Mouse (Mus musculus) adrenal gland, adult 10 weeks (tissue): ENCODE measurements around the gene Gm20388. TPM values are rescaled to one million over a fixed set of nuclear protein-coding genes. Genes with fewer than 3 reads are reported as not detected.

Experiments used
- polyA plus RNA-seq: library from polyadenylated mRNA; stranded (reverse); fragments of 350-450 nt; fragmentation: Illumina TruSeq; extraction: RNeasy Lipid Tissue Mini Kit (QIAGEN cat#74804); gene quantifications from one replicate; pipeline ENCODE4 v1.2.3, GENCODE M21; 2014; ENCODE audit warnings: low read depth, low replicate concordance

The Gm20388 gene
- polyA plus RNA-seq, 1 experiment from 2014 or later = 7.6 TPM

DNA sequence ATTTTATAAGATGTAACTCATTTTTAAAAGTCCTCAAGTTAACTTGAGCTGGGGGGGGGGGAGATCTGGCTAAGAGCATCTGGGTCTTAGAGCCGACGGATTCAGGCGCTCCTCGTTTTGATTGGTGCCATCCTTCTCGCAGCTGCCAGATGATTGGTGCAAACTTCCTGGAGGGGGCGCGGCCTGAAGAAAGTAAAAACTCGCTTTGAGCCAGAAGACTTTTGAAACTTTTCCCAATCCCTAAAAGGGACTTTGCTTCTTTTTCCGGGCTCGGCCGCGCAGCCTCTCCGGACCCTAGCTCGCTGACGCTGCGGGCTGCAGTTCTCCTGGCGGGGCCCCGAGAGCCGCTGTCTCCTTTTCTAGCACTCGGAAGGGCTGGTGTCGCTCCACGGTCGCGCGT is 1205.3 kb downstream of the Gm20388 start, which contains the start of gene Foxc2:
Gene Foxc2, plus strand, starts transcription at position 224 of the 400 bp plus-strand sequence.

DNA sequence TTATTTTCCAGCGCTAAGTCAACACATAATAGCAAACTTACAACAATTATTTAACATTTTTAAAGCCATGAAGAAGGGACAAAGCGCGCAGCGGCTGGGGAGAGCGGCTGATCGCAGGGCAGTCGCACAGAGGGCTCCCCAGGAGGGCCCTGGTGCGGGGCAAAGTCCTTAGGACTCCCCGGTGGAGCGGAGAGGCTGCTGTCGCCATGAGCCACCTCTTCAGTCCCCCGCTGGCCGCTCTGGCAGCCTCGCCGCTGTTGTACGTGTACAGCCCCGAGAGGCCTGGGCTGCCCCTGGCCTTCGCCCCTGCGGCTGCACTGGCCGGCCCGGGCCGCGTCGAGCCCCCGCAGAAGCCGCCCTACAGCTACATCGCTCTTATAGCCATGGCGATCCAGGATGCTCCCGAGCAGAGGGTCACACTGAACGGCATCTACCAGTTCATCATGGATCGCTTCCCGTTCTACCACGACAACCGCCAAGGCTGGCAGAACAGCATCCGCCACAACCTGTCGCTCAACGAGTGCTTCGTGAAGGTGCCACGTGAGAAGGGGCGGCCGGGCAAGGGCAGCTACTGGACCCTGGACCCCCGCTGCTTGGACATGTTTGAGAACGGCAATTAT is 1217.2 kb downstream of the Gm20388 start, which contains the start of gene Foxl1:
Gene Foxl1, plus strand, starts transcription at position 185 of the 620 bp plus-strand sequence.

DNA sequence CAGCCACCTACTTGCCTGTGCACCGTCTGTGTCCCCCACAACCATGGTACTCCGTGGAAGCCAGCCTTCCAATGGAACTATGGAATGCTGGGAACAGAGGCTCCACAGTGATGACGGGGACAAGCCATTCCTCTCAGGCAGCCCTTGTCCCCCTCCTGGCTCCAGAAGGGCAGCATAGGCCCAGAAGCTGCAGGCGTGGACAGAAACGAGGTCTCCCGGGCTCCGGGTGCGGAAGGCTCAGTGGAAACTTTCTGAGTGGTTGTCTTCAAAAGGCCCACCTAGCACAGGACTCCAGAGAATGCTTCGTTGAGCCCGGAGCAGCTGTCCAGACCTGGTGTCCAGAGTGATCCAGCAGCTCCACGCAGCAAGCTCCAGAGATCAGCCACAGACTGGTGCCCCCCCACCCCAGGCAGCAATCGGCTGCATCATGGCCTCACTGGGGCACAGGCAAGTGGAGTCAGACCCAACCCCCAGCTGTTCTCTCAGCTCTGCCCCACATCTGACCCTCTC is 1633.7 kb downstream of the Gm20388 start, which contains the start of gene 1700018B08Rik:
Gene 1700018B08Rik, minus strand, starts transcription at position 45 of the 510 bp plus-strand sequence.

DNA sequence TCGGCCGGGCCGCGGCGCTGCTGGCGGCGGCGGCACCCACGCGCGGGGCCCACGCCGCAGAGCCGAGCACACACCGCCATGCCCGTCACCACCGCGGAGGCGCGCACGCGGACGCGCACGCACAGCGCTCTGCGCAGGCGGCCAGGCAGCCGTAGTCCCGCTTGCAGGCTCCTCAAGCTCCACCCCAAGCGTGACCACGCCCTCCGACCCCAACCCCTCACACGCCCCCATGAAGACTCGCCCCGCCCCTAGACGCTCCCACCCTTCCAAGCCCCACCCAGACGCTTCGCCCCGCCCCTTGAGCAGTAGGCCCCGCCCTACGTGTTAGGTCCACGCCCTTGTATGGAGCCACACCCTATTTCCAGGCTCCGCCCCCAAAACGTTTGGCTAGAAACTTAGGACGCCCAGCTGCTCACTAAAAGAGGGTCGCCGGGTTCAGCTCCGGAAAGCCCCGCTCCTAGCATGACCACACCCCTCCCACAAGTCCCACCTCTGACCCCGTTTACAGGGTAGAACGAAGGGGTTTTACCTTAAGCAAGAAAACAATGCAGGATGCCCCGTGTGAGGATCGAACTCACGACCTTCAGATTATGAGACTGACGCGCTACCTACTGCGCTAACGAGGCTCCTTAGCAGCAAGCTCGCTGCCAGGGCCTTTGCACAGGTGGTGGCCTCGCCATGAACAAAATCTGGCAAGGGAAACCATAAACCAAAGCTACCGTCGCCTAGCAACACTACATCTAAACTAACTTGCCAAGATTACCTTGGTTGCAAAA is 1668.2 kb downstream of the Gm20388 start, which contains the start of gene Fbxo31:
Gene Fbxo31, minus strand, starts transcription at position 131 of the 776 bp plus-strand sequence.

DNA sequence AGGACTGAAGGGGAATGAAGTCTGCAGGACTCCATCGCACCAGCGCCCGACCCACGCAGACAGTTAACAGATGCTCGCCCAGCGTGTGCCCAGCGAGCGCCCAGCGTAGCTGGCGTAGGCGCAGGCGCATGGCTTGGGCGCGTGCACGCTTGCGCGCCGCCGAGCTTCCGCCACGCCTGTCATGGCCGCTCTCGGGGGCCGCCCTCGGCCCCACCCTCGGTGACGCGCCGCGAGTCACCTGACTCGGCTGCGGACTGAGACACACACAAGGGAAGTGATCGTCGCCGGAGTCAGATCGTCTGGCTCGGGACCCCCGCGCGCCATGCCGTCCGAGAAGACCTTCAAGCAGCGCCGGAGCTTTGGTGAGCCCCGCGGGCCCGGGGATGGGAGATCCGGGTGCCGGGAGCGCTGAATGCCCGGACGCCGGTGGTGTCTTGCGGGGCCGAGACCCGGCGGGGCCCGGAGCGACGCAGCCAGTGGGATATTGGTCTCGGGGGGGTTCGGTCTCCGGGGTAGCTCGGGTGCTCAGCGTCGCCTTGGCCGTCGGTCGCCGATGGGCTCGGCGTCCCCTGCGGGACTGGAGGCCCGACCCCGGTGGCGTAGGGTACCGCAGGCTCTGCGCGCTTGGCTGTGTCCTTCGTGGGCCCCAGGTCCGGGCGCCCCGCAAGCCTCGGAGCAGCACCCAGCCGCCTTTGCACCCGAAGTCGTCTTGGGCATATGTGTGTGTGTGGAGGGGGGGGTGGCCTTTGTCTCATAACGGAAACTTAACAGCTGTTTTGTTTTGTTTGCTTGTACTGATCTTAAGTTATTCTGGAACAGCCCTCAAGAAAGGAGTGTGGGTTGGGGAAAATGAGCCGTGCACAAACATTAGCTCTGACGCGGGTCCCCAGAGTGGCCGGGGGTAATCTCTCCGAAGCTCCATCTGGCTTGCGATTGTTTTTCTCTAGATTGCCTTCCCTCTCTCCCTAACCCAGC is 1679.8 kb downstream of the Gm20388 start, which contains the start of gene Map1lc3b:
Gene Map1lc3b, plus strand, starts transcription at position 159 of the 975 bp plus-strand sequence.

DNA sequence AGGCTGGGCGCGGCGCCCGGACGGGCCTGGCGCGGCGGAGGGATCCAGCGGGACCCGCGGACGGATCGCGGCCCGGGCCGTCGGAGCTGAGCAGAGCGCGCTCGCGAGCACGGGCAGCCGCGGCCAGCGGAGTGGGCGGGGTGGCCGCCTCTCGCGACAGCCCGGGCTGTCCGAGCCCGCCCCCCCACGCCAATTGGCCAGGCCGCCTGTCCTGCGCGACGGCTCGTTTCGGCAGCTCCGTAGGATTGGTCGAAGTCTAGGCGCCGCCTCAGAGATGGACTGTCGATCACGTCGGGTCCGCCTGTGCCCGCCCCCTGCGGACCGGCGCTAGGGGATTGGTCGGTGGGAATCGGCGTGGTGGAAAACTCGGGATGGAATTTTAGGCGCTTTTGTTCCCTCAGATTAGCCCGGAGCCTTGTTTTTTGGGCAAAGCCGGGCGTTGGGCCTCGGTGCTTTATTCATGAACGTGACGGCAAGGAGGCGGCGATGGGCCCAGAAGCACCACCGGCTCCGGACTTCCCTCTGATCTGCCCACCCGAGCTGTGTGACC is 1742.2 kb downstream of the Gm20388 start, which contains the start of gene Zcchc14:
Gene Zcchc14, minus strand, starts transcription at position 128 of the 550 bp plus-strand sequence.

DNA sequence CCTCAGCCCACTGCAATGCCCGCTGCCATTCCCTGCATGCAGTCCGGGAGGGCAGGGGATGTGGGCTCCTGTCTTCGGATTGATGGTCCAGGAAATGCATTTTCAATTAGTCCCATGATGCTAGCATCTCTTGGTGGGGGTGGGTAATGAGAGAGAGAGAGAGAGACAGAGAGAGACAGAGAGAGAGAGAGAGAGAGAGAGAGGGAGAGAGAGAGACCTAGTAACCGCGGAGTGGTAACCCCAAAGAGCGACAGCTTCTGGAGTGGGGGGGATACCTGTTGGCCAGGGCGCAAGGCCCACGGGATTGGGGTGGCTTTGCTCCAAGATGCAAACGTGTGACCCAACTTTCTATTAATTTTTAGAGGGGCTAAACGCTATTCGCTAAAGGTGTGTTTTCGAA is 1818.7 kb downstream of the Gm20388 start, which contains the start of gene Jph3:
Gene Jph3, plus strand, starts transcription at position 301 of the 400 bp plus-strand sequence.

DNA sequence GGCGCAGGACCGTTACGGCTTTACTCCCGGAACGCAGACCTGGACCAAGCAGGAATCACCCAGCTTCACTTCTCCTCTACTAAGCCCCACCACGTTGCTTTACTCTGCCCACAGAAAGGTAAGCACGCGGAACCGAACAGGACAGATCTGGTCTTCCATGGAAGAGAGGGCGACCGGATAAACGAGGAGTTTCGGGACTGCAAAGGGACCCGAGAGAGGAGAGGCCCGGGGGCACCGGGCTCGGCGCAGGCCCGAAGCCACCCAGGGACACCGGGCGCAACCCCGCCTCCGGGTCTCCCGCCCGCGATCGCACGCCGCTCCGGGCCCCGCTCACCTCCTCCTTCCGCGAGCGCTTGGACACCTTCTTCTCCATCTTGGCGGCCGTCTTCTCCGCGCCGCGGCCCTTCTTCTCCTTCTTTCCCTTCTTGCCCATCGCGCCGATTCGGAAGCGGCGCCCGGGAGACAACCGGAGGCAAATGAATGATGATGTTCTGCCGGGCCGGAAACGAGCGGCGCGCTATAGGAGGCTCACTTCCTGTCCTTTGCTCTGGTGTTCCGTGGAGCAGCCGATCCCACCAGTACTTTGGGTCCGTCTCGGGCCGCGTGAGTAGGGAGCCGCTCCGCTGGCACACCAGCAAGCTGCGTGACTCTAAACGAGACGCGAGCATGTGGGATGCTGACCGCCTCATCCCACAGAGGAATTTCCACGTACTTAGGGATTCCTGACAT is 1918.6 kb downstream of the Gm20388 start, which contains the start of gene Klhdc4:
Gene Klhdc4, minus strand, starts transcription at position 522 of the 729 bp plus-strand sequence.

DNA sequence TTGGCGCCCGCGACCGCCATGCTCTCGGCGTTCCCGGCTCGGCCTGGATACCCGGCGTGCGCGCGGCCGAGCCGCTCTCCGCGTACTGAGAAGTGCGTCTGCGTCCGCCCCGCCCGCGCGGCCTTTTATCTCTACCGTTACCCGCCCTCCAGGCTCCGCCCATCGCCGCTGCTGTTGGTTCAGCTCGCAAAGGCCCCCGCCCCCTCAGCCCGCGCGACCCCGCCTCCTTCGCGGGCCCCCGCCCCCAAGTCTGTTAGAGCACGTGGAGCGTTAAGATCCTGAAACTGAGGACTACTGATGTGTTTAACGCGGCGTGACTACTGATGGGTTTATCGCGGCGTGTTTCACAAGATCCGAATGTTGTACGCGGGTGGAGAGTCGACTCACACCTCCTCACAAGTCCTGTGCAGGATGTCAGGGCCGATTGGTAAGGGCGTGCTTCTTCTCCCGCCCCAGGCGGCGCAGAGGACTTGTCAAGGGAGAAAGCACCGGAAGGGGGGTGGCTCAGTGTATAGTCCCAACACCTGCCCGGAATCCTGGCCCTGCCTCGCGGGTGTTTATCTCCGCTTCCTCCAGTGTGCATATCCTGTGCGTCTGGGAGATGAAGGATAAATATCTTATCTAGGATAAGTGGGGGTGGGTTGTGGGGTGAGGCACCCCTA is 1997.1 kb downstream of the Gm20388 start, which contains the start of gene Slc7a5:
Gene Slc7a5, minus strand, starts transcription at position 108 of the 662 bp plus-strand sequence.

DNA sequence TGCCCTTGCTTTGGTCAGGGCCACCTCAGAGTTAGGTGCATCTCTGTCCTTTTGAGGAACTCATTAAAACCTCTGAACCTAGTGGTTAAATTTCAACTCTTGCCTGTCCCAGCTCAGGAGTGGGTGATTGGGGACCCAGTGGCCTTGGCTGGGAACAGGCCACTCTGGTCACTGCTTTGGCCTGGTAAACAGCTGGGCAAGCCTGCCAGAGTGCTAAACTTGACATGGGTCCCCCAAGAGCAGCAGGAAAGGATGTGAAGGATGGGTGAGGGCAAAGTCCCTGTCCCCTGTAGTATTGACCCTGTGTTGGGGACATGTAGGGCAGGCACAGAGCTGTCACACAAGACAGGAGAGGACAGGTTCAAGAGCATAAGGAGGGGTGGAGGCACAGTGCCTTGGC is 2034.2 kb downstream of the Gm20388 start, which contains the start of gene Car5a:
Gene Car5a, minus strand, starts transcription at position 74 of the 400 bp plus-strand sequence.

DNA sequence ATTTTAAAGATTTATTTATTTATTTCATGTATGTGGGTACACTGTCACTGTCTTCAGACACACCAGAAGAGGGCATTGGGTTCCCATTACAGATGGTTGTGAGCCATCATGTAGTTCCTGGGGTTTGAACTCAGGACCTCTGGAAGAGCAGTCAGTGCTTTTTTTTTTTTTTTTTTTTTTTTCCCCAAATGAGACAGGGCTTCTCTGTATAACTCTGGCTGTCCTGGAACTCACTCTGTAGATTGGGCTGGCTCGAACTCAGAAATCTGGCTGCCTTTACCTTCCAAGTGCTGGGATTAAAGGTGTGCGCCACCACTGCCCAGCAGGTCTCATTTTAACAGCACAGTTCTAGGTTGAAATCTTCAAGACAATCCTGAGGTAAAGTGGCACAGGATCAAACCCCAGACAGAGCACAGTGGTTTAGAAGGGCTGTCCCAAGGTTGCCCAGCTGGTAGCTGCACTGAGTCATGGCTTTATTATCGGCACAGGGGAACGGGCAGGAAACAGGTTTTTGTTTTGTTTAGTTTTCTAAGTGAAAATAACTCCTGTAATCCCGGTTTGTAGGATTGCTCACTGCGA is 2038.7 kb downstream of the Gm20388 start, which contains the start of gene Banp:
Gene Banp, plus strand, starts transcription at position 529 of the 579 bp plus-strand sequence.

DNA sequence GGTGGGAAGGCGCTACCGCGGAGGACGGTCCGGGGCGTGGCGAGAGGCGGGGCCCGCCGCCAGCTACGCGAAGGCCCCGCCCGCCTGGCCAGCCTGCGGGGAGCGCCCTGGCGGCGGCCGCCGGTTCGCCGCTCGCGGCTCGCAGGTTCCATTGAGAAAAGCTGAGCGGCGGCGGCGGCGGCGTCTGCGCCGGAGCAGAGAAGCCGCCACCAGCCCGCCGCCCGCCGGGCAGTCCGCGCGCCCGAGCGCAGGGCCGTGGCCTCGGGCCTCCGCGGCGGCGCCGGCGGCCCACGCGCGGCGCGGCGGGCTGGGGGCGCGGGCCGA is 2371.4 kb downstream of the Gm20388 start, which contains the start of gene Zfpm1:
Gene Zfpm1, plus strand, starts transcription at position 107 of the 324 bp plus-strand sequence.

DNA sequence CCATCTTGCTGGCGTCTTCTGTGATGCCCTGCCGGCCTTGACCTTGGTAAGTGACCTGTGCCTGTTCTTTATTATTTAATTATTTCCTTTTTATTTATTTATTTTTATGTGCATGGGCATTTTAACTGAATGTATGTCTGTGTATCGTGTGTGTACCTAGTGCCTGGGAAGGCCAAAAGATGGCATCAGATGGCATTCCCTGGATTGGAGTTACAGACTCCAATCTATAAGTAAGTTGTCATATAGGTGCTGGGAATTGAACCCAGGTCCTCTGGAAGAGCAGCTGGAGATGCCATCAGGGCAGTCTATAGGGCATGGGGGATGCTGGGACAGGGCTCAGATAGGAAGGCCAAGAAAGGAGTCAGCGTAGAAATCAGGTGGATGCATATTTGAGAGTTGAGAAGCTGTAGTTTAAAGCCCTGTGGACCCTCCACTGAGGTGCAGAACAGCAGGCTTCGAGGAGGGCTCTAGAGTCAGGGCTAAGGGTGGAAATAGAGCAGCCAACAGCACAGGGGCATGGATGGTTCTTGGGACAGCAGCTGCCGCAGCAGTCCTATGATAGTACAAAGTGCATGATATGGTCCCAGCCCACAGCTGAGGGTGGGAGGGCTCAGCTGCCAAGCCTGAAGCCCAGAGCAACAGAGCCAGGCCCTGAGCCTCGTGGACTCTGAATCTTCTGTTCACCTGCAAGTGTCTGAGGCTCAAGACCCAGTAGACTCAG is 2450.2 kb downstream of the Gm20388 start, which contains the start of gene Trhr2:
Gene Trhr2, minus strand, starts transcription at position 51 of the 721 bp plus-strand sequence.

DNA sequence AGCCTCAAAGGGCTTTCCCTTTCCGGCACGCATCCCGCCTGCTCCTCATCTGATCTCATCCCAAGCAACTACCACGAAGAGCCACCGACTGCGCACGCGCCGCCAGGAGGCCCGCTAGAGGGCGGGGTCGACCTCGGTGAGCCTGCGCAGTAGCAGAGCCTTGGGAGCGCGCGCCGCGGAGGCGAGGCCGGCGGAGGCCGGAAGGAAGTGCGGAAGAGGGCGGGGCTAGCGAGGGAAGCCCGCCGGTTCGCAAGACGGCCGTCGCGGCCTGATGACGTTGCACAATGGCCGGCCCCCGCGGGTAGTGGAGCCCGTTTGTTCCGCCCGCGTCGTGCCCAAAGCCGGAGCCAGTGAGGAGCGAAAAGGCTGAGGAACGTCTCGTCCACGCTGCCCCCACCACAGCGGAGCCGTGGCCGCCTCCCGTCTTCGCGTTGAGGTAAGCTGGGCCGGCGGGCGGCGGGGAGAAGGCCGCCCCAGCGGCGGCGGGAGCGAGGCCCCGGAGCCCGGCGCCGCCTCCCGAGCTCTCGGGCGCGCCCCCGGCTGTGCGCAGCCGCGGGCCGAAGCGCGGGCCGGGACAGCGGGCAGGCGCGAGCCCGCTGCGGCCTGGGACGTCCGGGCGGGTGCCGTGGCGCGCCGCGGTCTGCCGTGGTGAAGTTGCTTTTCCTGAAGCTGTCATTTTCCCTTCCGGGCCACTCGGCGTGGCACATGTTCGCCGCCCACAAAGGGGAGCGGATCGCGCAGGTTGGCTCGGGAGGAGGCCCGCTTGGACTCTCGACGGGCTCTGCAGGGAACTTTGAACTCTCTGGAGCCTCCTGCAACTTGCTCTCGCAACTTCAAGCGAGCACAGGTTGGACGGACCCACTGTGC is 2466.0 kb downstream of the Gm20388 start, which contains the start of gene Zc3h18:
Gene Zc3h18, plus strand, starts transcription at position 245 of the 867 bp plus-strand sequence.

DNA sequence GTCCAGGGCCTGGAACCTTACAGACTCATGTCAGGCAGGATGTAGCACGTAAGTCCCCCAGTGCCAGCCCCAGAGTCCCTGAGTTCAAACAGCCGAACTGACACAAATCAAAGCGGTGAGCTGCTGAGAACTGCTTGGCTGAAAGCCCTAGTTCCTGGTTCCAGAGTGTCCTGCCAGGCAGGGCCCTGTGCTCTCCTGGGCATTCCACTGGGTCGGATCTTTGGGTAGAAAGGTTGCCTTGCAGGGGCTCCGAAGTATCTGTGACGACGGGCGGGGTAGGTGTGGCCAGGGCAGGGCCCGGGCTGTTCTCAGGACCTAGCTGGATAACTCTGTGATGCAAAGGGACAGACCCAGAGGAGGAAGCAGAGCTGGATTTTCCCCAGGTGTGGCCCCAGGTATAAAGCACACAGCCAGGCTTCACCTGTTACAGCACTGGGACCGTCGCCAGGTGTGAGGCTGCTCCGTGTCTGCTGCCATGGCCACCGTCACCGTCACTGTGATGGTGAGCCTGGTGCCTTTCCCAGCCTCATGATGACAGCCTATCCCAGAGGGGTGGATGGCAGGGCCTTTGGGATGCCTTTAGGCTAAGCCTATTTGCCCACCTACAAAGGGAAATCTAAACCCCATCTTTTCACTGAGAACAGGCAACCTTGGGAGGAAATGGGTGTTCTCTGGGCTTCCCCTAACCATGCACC is 2510.9 kb downstream of the Gm20388 start, which contains the start of gene Il17c:
Gene Il17c, plus strand, starts transcription at position 645 of the 695 bp plus-strand sequence.

DNA sequence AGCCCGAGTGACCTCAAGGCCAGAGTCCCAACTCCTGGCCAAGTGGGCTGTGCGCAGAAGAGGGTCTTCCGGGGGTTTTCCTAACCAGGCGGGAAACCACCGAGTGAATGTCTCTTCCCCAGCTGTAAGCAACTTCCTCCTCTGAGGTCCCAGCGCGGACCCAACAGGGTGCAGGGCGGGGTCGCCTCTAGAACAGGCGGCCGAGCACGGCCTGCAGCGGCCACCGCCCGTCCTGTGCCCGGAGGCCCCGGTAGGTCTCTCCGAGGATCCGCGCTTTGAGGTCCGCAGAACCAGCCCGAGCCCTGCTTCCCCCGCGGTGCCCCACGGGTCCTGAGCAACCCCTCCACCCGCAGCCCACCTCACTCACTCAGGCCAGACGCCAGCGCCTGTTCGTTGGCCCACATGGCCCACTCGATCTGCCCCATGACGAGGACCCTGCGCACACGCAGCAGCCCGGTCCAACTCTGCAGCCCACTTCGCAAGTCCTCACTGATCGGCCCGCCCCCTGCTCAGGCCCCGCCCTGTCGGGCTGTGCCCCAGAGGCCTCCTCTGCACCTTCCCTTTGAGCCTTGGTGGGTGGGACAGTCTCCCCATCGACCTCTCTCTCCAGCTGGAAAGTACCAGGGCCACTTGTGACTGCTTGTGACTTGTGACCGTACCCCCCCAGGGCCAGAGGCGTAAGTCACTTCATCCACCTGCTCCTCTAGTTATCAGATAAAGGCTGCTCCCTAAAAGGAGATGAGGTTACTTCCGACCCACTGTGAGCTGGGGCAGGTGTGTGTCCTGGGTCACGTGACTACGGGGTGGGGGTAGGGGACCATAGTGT is 2522.0 kb downstream of the Gm20388 start, which contains the start of gene Cyba:
Gene Cyba, minus strand, starts transcription at position 488 of the 826 bp plus-strand sequence.

